Mouse (Mus musculus) adrenal gland, postnatal 10 days (tissue): ENCODE measurements around the gene Tbc1d15. TPM values are rescaled to one million over a fixed set of nuclear protein-coding genes. Genes with fewer than 3 reads are reported as not detected.

ENCODE experiments used
- DNase-seq: peaks from one replicate; pipeline ENCODE4 v3.0.0; 2021; ENCODE audit warnings: mixed read lengths
- total RNA-seq, 2 experiments: library from RNA; stranded (reverse); gene quantifications; 2 replicates each; pipeline ENCODE4 v1.2.3; 2021

Gene Tbc1d15
- total RNA-seq, 2 experiments from 2014 or later: 83.4 to 87.4 TPM

GRCm38 (mm10) chr10:115160289-115160688 is 91.0 kb downstream of the Tbc1d15 start:
- no peak for DNase-seq

Other genes with a start within 250 kb of the Tbc1d15 start
- not detected for gene Tph2, start 66.4 kb downstream of the Tbc1d15 start, total RNA-seq
- gene Rab21, start 64.1 kb upstream of the Tbc1d15 start, total RNA-seq: 10 to 100 TPM; 51.3 to 53.3 TPM
- 10 to 100 TPM; 25.4 to 28.4 TPM for gene Tmem19, start 111.0 kb upstream of the Tbc1d15 start, total RNA-seq
- 10 to 100 TPM; 10.2 to 11.6 TPM for gene Thap2, start 133.0 kb upstream of the Tbc1d15 start, total RNA-seq
- gene Zfc3h1, start 133.5 kb upstream of the Tbc1d15 start, total RNA-seq: 10 to 100 TPM; 29.4 to 46.6 TPM